Mouse (Mus musculus): Measurements from ENCODE around the gene Dus3l.

The Dus3l gene

GRCm38 (mm10) chr17:56814316-56815056, 49.9 kb downstream of the Dus3l start:
- Histone ChIP-seq H3K36me3 (ENCODE audit: insufficient read depth, low read length) (peaks cover 58% of the 10 kb centered on the region), H3K27me3 (ENCODE audit: insufficient read depth, low read length) (no peaks in the 10 kb centered on the region), H3K4me1 (replicated peaks; ENCODE audit: low read depth, low read length) (peaks cover 73% of the 10 kb centered on the region), H3K4me3 (replicated peaks; ENCODE audit: low read length) (no peak overlapping the region), H3K9me3 (ENCODE audit: low read length) (no peaks in the 10 kb centered on the region)
- no peak for TF ChIP-seq NANOG (IDR thresholded peaks at IDR 0.05; ENCODE audit: borderline replicate concordance, low read length)
- TF ChIP-seq CTCF (conservative IDR thresholded peaks at IDR 0.05; ENCODE audit: low read length) = no peak

GRCm38 (mm10) chr17:56815057-56815345, 50.4 kb downstream of the Dus3l start:
- peaks cover 73% of the 10 kb centered on the region for H3K4me1 ChIP-seq (replicated peaks; ENCODE audit: low read depth, low read length)
- H3K27me3 ChIP-seq (ENCODE audit: insufficient read depth, low read length) = no peaks in the 10 kb centered on the region
- H3K4me3 ChIP-seq (replicated peaks; ENCODE audit: low read length) = no peak overlapping the region
- no peaks in the 10 kb centered on the region for H3K9me3 ChIP-seq (ENCODE audit: low read length)
- H3K36me3 ChIP-seq (ENCODE audit: insufficient read depth, low read length) = peaks cover 58% of the 10 kb centered on the region
- TF ChIP-seq POU5F1 (IDR thresholded peaks at IDR 0.05; ENCODE audit: borderline replicate concordance, low read length) (no peak), NANOG (IDR thresholded peaks at IDR 0.05; ENCODE audit: borderline replicate concordance, low read length) (no peak), CTCF (conservative IDR thresholded peaks at IDR 0.05; ENCODE audit: low read length) (no peak)

- H3K4me3 ChIP-seq (replicated peaks; ENCODE audit: low read length) = peak overlapping the region; percentile 45; the same call in 1 of the 2 replicates
- no peaks in the 10 kb centered on the region for H3K27me3 ChIP-seq (ENCODE audit: insufficient read depth, low read length)
- H3K36me3 ChIP-seq (ENCODE audit: insufficient read depth, low read length) = peaks cover 57% of the 10 kb centered on the region
- H3K9me3 ChIP-seq (ENCODE audit: low read length) = no peaks in the 10 kb centered on the region
- peaks cover 77% of the 10 kb centered on the region for H3K4me1 ChIP-seq (replicated peaks; ENCODE audit: low read depth, low read length)
- TF ChIP-seq CTCF (conservative IDR thresholded peaks at IDR 0.05; ENCODE audit: low read length) (no peak), NANOG (IDR thresholded peaks at IDR 0.05; ENCODE audit: borderline replicate concordance, low read length) (no peak), POU5F1 (IDR thresholded peaks at IDR 0.05; ENCODE audit: borderline replicate concordance, low read length) (no peak)
These were observed 53.6 kb downstream of the Dus3l start for GRCm38 (mm10) chr17:56818067-56818636.

DNA sequence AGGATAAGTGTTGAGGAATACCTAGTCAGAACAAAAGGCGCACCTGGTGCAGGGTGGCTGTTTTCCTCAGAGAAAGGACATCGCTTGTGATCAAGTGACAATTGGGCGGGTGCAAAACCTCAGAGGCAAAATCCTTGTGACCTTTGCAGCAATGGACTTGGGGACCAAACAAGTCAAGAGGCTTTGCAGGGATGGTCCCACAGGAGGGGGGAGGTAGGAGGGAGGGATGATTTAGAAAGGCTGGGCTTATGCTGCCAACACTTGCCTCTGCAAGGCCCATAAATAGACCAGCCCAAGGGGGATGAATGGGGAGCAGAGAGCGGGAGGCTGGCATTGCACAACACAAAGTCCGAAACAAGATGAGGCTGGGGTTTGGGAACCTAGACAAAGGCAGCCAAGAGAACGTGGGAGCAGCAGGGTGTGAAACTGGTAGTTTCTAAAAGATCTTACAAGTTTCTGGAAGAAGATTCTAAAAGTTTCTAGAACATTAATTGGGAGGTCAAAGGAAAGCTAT, 54.5 kb downstream of the Dus3l start:
- Histone ChIP-seq H3K9me3 (ENCODE audit: low read length) (no peaks in the 10 kb centered on the region), H3K27me3 (ENCODE audit: insufficient read depth, low read length) (no peaks in the 10 kb centered on the region), H3K4me1 (replicated peaks; ENCODE audit: low read depth, low read length) (peaks cover 80% of the 10 kb centered on the region), H3K36me3 (ENCODE audit: insufficient read depth, low read length) (peaks cover 60% of the 10 kb centered on the region), H3K4me3 (replicated peaks; ENCODE audit: low read length) (peak overlapping the region; percentile 39; the same call in 1 of the 2 replicates)
- TF ChIP-seq CTCF (conservative IDR thresholded peaks at IDR 0.05; ENCODE audit: low read length) (no peak), POU5F1 (IDR thresholded peaks at IDR 0.05; ENCODE audit: borderline replicate concordance, low read length) (no peak)
